In the genomic region with DNA sequence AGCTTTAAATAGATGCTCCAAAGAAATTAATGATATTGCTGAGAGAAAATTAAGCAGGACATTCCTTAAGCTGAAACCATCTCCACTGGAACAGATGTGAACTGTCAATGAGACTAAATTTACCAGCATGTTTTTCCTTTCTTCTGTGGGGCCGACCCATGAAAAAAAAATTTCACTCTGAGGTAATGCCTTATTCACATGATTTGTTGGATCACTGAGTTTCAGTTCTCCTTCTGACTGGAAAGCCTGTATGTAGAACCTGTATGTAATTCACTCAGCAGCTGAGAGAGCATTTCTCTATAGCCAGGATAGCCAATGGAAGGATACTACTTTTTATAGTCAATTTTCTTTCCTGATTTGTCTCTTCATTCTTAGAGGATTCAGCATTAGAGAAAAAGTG, we compare ENCODE assay signal across 25 mouse cellular contexts.
DNase-seq lines count a peak whose midpoint lies in the region; ATAC-seq and TF ChIP-seq lines count a peak whose summit lies in the region.
"Had no signal": no experiment of that assay in that cellular context is flagged by ENCODE, and none has a peak within 500 bp of the region (broad histone marks: within the 10 kb centered on the region; RNA-seq: fewer than 3 reads in every experiment).

No protein-coding gene starts in this region.

- WGBS in kidney, adult 2 months = 40% methylated on average over 1 of the region's 1 CpGs
- WGBS in kidney, embryonic 14.5 days = 50% methylated on average over 1 of the region's 1 CpGs
- 85% methylated on average over 1 of the region's 1 CpGs for WGBS in liver, adult 2 months
- WGBS in liver, postnatal 0 days (ENCODE audit: insufficient replicate concordance) = 65% methylated on average over 1 of the region's 1 CpGs
- 68% methylated on average over 1 of the region's 1 CpGs for WGBS in lung, postnatal 0 days
- WGBS in midbrain, embryonic 11.5 days = 76% methylated on average over 1 of the region's 1 CpGs
- WGBS in midbrain, embryonic 15.5 days = 85% methylated on average over 1 of the region's 1 CpGs

- H3K27me3 ChIP-seq in kidney, adult 2 months (replicated peaks; ENCODE audit: control insufficient read depth, insufficient read depth, low read length) = no peaks in the 10 kb centered on the region
- H3K27me3 ChIP-seq in kidney, embryonic 14.5 days (ENCODE audit: control insufficient read depth, insufficient read depth, low read length) = no peaks in the 10 kb centered on the region
- no peaks in the 10 kb centered on the region for H3K27me3 ChIP-seq in liver, adult 2 months (ENCODE audit: control insufficient read depth, insufficient read depth, low read length)
- no peaks in the 10 kb centered on the region for H3K27me3 ChIP-seq in liver, postnatal 0 days (ENCODE audit: insufficient read depth, low read length)
- H3K27me3 ChIP-seq in lung, postnatal 0 days (replicated peaks; ENCODE audit: insufficient read depth, low read length) = no peaks in the 10 kb centered on the region
- no peaks in the 10 kb centered on the region for H3K27me3 ChIP-seq in midbrain, embryonic 11.5 days (ENCODE audit: control insufficient read depth, insufficient read depth, low read length)
- no peaks in the 10 kb centered on the region for H3K27me3 ChIP-seq in midbrain, embryonic 15.5 days (replicated peaks)
- H3K27me3 ChIP-seq: embryonic facial prominence, embryonic 13.5 days; embryonic facial prominence, embryonic 15.5 days; forebrain, embryonic 12.5 days; forebrain, embryonic 15.5 days had no signal

- H3K4me2 ChIP-seq in kidney, embryonic 14.5 days (replicated peaks; ENCODE audit: low read depth, low read length) = no peak overlapping the region
- H3K4me2 ChIP-seq in liver, postnatal 0 days (ENCODE audit: low read depth, low read length) = no peak overlapping the region
- H3K4me2 ChIP-seq in lung, postnatal 0 days (replicated peaks; ENCODE audit: low read depth, low read length) = no peak overlapping the region
- no peak overlapping the region for H3K4me2 ChIP-seq in midbrain, embryonic 11.5 days
- H3K4me2 ChIP-seq in midbrain, embryonic 15.5 days = no peak overlapping the region
- H3K4me2 ChIP-seq: embryonic facial prominence, embryonic 13.5 days; embryonic facial prominence, embryonic 15.5 days; forebrain, embryonic 12.5 days; forebrain, embryonic 15.5 days had no signal

- peak; percentile 0 for DNase-seq in kidney, adult 2 months
- peak; percentile 0 for DNase-seq in liver, adult 2 months (ENCODE audit: extremely low read depth, low read depth, low spot score)
- no peak for DNase-seq in liver, postnatal 0 days
- peak; percentile 2 for DNase-seq in lung, postnatal 25 days (ENCODE audit: low spot score)
- no peak for DNase-seq in lung, postnatal 0 days (ENCODE audit: low spot score)
- DNase-seq in midbrain, embryonic 11.5 days (ENCODE audit: low spot score, missing footprints) = peak; percentile 78
- DNase-seq: adrenal gland, adult 2 months; adrenal gland, postnatal 10 days; adrenal gland, postnatal 25 days; B cell, adult 2 months; cerebellum, adult 11 months; cerebellum, adult 18-20 months; cerebellum, adult 8-10 months; cerebellum, adult 9-11 months; cerebellum, postnatal 14 days; cerebellum, postnatal 36 days had no signal

- H3K9me3 ChIP-seq in kidney, embryonic 14.5 days (ENCODE audit: control insufficient read depth, low read length) = no peaks in the 10 kb centered on the region
- H3K9me3 ChIP-seq in liver, postnatal 0 days (ENCODE audit: low read length) = no peaks in the 10 kb centered on the region
- no peaks in the 10 kb centered on the region for H3K9me3 ChIP-seq in lung, postnatal 0 days (ENCODE audit: low read length)
- H3K9me3 ChIP-seq in midbrain, embryonic 11.5 days (ENCODE audit: control insufficient read depth, low read length) = no peaks in the 10 kb centered on the region
- no peaks in the 10 kb centered on the region for H3K9me3 ChIP-seq in midbrain, embryonic 15.5 days
- H3K9me3 ChIP-seq: embryonic facial prominence, embryonic 13.5 days; embryonic facial prominence, embryonic 15.5 days; forebrain, embryonic 10.5 days; forebrain, embryonic 12.5 days; forebrain, embryonic 15.5 days had no signal

- no peaks in the 10 kb centered on the region for H3K36me3 ChIP-seq in kidney, adult 2 months (ENCODE audit: control insufficient read depth, insufficient read depth, low read length)
- no peaks in the 10 kb centered on the region for H3K36me3 ChIP-seq in kidney, embryonic 14.5 days (ENCODE audit: control insufficient read depth, insufficient read depth, low read length)
- H3K36me3 ChIP-seq in liver, adult 2 months (ENCODE audit: control insufficient read depth, insufficient read depth, low read length) = no peaks in the 10 kb centered on the region
- no peaks in the 10 kb centered on the region for H3K36me3 ChIP-seq in liver, postnatal 0 days (replicated peaks; ENCODE audit: insufficient read depth, low read length)
- H3K36me3 ChIP-seq in lung, postnatal 0 days (ENCODE audit: insufficient read depth, low read length) = no peaks in the 10 kb centered on the region
- H3K36me3 ChIP-seq in midbrain, embryonic 11.5 days (ENCODE audit: control insufficient read depth, insufficient read depth, low read length) = no peaks in the 10 kb centered on the region
- no peaks in the 10 kb centered on the region for H3K36me3 ChIP-seq in midbrain, embryonic 15.5 days (replicated peaks)
- H3K36me3 ChIP-seq: embryonic facial prominence, embryonic 13.5 days; embryonic facial prominence, embryonic 15.5 days; forebrain, embryonic 10.5 days; forebrain, embryonic 12.5 days; forebrain, embryonic 15.5 days had no signal

- no peak for ATAC-seq in kidney, embryonic 14.5 days (ENCODE audit: low FRiP score, low TSS enrichment)
- no peak for ATAC-seq in liver, postnatal 0 days
- ATAC-seq in lung, postnatal 0 days = no peak
- no peak for ATAC-seq in midbrain, embryonic 11.5 days (ENCODE audit: low FRiP score)
- ATAC-seq in midbrain, embryonic 15.5 days (replicated peaks) = no peak
- ATAC-seq: CD4-positive, CD25-positive, alpha-beta regulatory T cell, adult 4 months; forebrain, embryonic 15.5 days had no signal

- H3K79me2 ChIP-seq in liver, adult 2 months (ENCODE audit: control insufficient read depth, insufficient read depth, low read length) = no peaks in the 10 kb centered on the region

- no peak overlapping the region for H3K27ac ChIP-seq in kidney, adult 2 months (ENCODE audit: insufficient read depth, low read depth, low read length)
- H3K27ac ChIP-seq in kidney, embryonic 14.5 days (ENCODE audit: low read depth, low read length) = no peak overlapping the region
- no peak overlapping the region for H3K27ac ChIP-seq in liver, adult 2 months (replicated peaks; ENCODE audit: insufficient read depth, low read depth, low read length)
- no peak overlapping the region for H3K27ac ChIP-seq in liver, postnatal 0 days (ENCODE audit: low read depth)
- H3K27ac ChIP-seq in lung, postnatal 0 days (ENCODE audit: low read length) = no peak overlapping the region
- no peak overlapping the region for H3K27ac ChIP-seq in midbrain, embryonic 11.5 days (ENCODE audit: low read depth, low read length)
- no peak overlapping the region for H3K27ac ChIP-seq in midbrain, embryonic 15.5 days
- H3K27ac ChIP-seq: embryonic facial prominence, embryonic 13.5 days; embryonic facial prominence, embryonic 15.5 days; forebrain, embryonic 12.5 days; forebrain, embryonic 15.5 days had no signal

- TF ChIP-seq CTCF in kidney, adult 2 months (conservative IDR thresholded peaks at IDR 0.05; ENCODE audit: insufficient read depth, insufficient read length, low read depth, low read length) = no peak
- TF ChIP-seq CTCF in liver, adult 2 months (IDR thresholded peaks at IDR 0.05; ENCODE audit: low read depth, low read length) = no peak
- TF ChIP-seq CTCF in liver, postnatal 0 days (IDR thresholded peaks at IDR 0.05; ENCODE audit: low read depth) = no peak
- no peak for TF ChIP-seq CTCF in lung, postnatal 0 days (IDR thresholded peaks at IDR 0.05)

- TF ChIP-seq POLR2A in kidney, adult 2 months (IDR thresholded peaks at IDR 0.05; ENCODE audit: low read depth, low read length) = no peak
- TF ChIP-seq POLR2A in liver, adult 2 months (IDR thresholded peaks at IDR 0.05; ENCODE audit: extremely low read depth, insufficient read depth, low read length) = no peak

- no peak overlapping the region for H3K9ac ChIP-seq in kidney, embryonic 14.5 days (ENCODE audit: low read depth, low read length)
- no peak overlapping the region for H3K9ac ChIP-seq in liver, adult 2 months (ENCODE audit: low read depth, low read length)
- no peak overlapping the region for H3K9ac ChIP-seq in liver, postnatal 0 days (replicated peaks)
- no peak overlapping the region for H3K9ac ChIP-seq in lung, postnatal 0 days (replicated peaks; ENCODE audit: low read depth)
- no peak overlapping the region for H3K9ac ChIP-seq in midbrain, embryonic 11.5 days (ENCODE audit: low read length)
- H3K9ac ChIP-seq in midbrain, embryonic 15.5 days = no peak overlapping the region
- H3K9ac ChIP-seq: embryonic facial prominence, embryonic 13.5 days; embryonic facial prominence, embryonic 15.5 days; forebrain, embryonic 12.5 days; forebrain, embryonic 15.5 days had no signal

- TF ChIP-seq EP300 in liver, postnatal 0 days (IDR thresholded peaks at IDR 0.05; ENCODE audit: low read depth) = no peak
- TF ChIP-seq EP300 in lung, postnatal 0 days (IDR thresholded peaks at IDR 0.05) = no peak

- H3K4me3 ChIP-seq in kidney, adult 2 months (ENCODE audit: insufficient read depth, low read depth, low read length) = no peak overlapping the region
- no peak overlapping the region for H3K4me3 ChIP-seq in kidney, embryonic 14.5 days (ENCODE audit: low read length)
- H3K4me3 ChIP-seq in liver, adult 2 months (ENCODE audit: insufficient read depth, low read depth, low read length) = no peak overlapping the region
- H3K4me3 ChIP-seq in liver, postnatal 0 days (ENCODE audit: low read depth, low read length) = no peak overlapping the region
- H3K4me3 ChIP-seq in lung, postnatal 0 days (ENCODE audit: low read depth, low read length) = no peak overlapping the region
- no peak overlapping the region for H3K4me3 ChIP-seq in midbrain, embryonic 11.5 days (ENCODE audit: low read depth, low read length)
- H3K4me3 ChIP-seq in midbrain, embryonic 15.5 days = no peak overlapping the region
- H3K4me3 ChIP-seq: embryonic facial prominence, embryonic 13.5 days; embryonic facial prominence, embryonic 15.5 days; erythroblast, embryonic 14.5 days; forebrain, embryonic 10.5 days; forebrain, embryonic 12.5 days; forebrain, embryonic 15.5 days had no signal

- no peaks in the 10 kb centered on the region for H3K4me1 ChIP-seq in kidney, adult 2 months (ENCODE audit: control insufficient read depth, insufficient read depth, low read length)
- H3K4me1 ChIP-seq in kidney, embryonic 14.5 days (ENCODE audit: control insufficient read depth, insufficient read depth, low read length) = no peaks in the 10 kb centered on the region
- no peaks in the 10 kb centered on the region for H3K4me1 ChIP-seq in liver, adult 2 months (ENCODE audit: control insufficient read depth, insufficient read depth, low read length)
- no peaks in the 10 kb centered on the region for H3K4me1 ChIP-seq in liver, postnatal 0 days (ENCODE audit: insufficient read depth)
- H3K4me1 ChIP-seq in lung, postnatal 0 days (ENCODE audit: insufficient read depth, low read depth, low read length) = no peaks in the 10 kb centered on the region
- H3K4me1 ChIP-seq in midbrain, embryonic 11.5 days (ENCODE audit: control insufficient read depth, insufficient read depth, low read length) = peaks cover 2% of the 10 kb centered on the region; the same call in 1 of the 2 replicates
- H3K4me1 ChIP-seq in midbrain, embryonic 15.5 days = no peaks in the 10 kb centered on the region
- H3K4me1 ChIP-seq: embryonic facial prominence, embryonic 13.5 days; embryonic facial prominence, embryonic 15.5 days; forebrain, embryonic 15.5 days had no signal

Comparison
In these comparisons a context has a peak if more than half of its experiments do, and no peak if none do; other contexts are left out.
1. DNase-seq: peak in kidney, adult 2 months (single experiment), liver, adult 2 months (single experiment), lung, postnatal 25 days (single experiment) and midbrain, embryonic 11.5 days (single experiment); none in liver, postnatal 0 days (single experiment) and lung, postnatal 0 days (single experiment).